Mouse (Mus musculus) mesoderm, embryonic 11.5 days (tissue): ENCODE data around the gene Mynn.
"Not testable (repeated sequence)": the region's sequence is repeated elsewhere in the genome, so short reads cannot be mapped to it uniquely, and the experiment has no call there.

Experiments
- DNase-seq: peaks from one replicate; pipeline ENCODE4 v3.0.0-alpha.2; 2012; ENCODE audit warnings: low read depth, low spot score

Mynn gene

DNA sequence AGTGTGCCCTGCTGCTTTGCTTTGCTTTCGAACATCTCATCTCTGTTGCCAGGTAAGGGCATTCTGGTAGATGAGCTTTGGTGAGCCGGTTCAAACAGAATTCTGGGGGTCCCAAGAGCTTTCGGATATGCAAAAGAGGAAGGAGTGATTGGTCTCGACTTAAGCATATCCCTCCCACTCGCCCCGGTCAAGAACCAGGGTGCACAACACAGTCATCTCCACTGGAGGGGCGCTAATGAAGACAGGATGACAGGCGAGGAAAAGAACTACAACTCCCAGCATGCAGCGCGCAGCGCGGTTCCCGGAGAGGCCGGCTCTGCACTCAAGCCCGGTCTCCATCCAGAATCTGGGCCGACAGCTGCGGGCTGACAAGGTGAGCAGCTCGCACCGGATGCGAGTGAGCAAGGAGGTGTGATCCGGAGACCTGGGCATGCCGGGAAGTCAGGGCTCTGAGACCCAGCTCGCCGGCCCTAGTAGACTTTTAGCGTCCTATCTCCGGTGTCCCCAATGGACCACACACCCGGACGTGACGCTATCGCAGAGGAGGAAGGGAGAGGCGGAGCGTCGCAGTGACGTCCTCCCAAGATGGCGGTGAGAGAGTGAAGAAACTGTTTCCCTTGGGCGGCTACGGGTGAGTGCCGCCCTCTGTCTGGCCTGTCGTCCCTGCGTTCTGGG lies at the start of gene Mynn:
Mynn (plus strand) TSS at position 1 of the 675 bp plus-strand sequence.
- DNase-seq, result peak; percentile 97

DNA sequence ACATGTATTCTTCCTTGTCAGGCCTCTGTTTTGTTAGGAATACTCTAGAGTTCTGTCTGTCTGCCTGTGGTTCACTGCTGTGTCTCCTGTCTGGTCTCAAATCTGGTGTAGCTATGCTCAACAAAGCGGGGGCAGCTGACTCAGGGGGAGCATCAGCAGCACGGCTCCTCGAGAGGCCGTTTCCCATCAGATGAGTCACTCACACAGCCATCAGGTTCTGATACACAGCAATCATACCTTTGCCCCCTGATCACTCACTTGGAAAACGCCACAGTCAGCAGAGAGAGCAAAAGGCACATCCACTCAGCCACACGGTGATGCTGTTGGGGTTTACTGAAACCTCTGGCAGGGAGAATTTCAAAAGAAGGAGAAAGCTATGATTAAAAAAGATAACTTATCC lies 48.1 kb upstream of the Mynn start:
- no peak for DNase-seq

DNA sequence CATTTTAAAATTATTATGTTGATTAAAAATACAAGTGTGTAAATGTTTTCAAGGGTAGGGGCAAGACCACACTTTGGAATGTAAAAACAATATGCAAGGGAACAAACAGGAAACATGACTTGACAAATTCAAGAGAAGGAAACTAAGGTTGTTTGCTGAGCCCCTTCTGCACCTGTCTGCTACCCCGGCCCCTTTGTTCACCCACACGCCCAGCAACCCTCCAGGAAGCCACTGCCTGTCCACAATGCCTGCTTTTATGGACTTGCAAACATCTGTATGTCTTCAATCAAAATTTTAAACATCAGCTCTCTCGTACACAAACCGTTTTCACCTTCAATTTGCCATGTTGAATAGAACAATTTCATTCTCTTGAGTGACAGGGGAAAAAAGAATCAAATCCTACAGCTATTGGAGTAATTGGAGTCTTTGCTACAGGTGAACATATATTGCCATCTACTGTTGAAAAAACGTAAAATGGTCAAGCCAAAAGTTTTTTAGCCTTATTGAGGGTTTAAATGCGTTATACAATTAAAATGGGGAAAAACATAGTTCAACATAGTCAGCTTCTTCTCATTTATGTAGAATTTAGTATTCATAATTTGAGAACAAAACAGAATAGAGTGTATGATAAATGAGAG lies 41.1 kb upstream of the Mynn start:
- DNase-seq, result no peak

GRCm38 (mm10) chr3:30566333-30566732 lies 35.5 kb upstream of the Mynn start:
- not testable (repeated sequence) for DNase-seq

- no peak for DNase-seq
Measured at GRCm38 (mm10) chr3:30573549-30573948, 28.3 kb upstream of the Mynn start.

GRCm38 (mm10) chr3:30588865-30589264 lies 13.0 kb upstream of the Mynn start:
- DNase-seq, result no peak

- DNase-seq, result peak; percentile 70
Measured at GRCm38 (mm10) chr3:30592418-30592853, 9.4 kb upstream of the Mynn start.

- DNase-seq, result peak; percentile 36
Measured at GRCm38 (mm10) chr3:30593719-30594485, 8.0 kb upstream of the Mynn start.

DNA sequence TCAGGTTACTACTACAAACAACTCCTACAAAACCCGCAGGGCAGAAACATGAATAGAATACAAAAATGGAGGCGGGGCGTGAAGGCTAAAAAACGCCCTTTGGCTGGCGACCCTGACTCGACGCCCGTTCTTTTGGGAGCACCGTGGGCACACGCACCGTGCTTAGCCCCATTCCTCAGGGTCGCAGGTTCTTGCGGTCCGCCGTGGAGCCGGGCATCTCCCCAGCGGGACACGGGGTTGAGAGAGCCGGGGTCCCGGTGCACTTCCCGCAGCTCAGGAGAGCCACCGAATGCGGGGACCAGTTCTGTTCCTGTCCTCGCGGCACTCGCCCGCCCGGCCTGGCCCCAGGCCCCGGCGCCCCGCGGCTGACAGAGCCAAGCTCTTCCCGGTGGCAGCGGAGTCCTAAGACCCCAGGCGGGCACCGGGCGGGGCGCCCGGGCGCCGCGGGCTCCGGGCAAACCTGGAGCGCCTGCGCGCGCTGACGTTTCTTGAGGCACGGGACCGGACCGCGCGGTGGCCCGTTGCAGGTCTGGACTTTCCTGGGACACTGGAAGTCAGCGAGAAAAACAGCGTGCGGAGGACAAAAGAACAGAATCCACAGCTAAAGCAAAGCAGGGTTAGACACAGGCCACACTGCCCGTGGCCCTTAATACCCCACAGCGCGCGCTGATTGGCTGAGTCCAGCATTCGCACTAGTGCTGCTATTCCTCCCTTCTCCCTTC lies 6.6 kb upstream of the Mynn start:
- peak; percentile 50 for DNase-seq

- no peak for DNase-seq
Measured at GRCm38 (mm10) chr3:30597271-30597670, 4.6 kb upstream of the Mynn start.

DNA sequence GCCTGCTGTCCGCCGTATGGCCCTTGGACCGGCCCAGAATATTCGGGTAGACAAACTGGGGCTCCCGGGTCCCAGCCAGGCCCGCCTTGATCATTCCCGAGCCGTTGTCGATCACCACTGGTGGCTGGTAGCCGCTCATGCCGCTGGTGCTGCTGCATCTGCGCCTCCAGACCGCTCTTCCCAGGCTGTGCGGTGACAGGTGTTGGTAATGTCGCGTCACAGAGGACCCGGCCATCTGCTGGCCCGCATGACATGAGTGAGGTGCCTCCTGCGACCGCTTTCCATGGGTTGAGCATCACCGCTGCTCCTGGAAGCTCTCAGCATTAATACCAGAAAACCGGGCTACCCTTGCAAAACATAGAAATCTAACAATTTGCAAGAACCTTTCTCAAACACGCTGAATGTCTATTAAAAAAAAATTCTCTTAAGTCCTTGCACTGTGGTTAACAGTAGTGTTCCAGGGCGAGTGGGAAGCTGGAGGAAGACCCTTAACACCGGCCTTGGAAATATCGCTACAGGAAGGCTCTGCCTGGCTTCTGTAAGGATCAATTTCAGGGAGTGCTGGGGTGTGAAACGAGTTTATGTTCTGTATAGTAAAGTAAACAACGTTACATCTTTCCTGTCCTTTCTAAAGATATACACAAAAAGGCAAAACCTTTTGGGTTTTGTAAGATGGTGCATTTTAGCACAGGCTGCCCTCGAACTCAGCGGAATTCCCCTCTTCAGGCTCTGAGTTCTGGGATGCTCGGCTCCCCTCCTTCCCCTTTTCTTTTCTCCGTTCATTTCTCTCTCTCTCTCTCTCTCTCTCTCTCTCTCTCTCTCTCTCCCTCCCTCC lies 1.9 kb upstream of the Mynn start, which contains the start of gene Actrt3:
Actrt3 (minus strand) TSS at position 229 of the 835 bp plus-strand sequence.
- DNase-seq, result peak; percentile 68

- peak; percentile 49 for DNase-seq
Measured at GRCm38 (mm10) chr3:30600717-30601116, 1.1 kb upstream of the Mynn start.

- peak; percentile 90 for DNase-seq
Measured at GRCm38 (mm10) chr3:30601175-30601574, 690 bp upstream of the Mynn start.

DNA sequence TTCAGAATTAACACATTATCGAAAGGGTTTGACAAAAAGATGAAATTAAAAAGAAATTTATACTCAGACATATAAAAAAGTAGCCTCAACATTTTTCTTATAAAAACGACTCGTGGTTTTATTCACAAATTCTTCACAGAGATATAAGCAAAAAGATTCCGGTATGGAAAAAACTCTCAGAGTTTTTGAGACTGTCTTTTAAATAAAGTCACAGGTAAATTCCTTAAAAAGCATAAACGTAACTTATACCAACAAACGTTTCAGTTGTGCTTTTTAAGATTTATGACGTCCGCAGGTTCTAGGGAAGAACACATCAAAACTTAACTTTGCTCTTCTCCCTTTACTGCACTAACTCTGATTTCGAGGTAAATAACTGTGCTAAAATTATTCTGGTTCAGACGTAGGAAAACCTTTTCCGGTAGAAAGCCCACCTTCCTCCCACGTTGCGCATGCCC lies 228 bp upstream of the Mynn start:
- DNase-seq, result no peak

GRCm38 (mm10) chr3:30602740-30603098 lies 854 bp downstream of the Mynn start:
- peak; percentile 81 for DNase-seq

- DNase-seq, result no peak
Measured at GRCm38 (mm10) chr3:30603256-30603655, 1.4 kb downstream of the Mynn start.

GRCm38 (mm10) chr3:30608999-30609398 lies 7.1 kb downstream of the Mynn start:
- DNase-seq, result no peak

DNA sequence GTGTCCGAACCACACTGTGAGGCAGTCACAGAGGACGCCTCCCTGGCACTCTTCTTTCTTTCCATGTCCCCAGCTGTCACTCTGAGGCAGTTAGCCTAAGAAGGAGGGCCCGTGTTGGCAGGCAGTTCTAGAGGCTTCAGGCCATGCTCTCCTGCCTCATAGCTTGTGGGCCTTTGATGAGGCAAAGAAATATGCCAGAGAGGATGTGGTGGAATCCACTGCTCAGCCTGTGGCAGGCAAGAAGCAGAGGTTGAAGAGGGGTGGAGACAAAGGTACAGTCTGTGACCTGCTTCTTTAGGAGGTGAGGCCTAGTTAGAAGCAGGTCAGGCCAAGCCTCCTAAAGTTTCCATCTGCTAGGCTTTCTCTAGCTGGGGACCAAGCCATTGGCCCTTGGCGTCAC lies 9.1 kb downstream of the Mynn start:
- DNase-seq, result no peak

DNA sequence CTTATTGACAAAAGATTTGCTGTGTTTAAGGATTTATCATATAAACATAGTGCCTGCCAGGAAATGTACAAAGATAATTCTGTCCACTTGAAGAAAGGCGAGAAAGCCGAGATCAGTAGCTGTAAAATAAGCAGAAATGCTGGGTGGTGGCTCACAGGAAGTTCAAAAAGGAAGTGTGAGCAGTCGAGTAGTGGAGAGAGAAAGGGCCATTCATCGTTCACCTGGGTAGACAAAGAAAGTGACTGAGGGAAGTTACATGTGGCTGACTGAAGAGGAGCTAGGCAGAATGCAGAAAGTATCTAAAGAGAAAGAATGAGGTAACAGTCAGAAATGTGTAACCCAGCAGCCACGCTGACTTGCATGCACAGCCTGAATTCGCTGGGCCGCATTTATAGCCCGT lies 18.3 kb downstream of the Mynn start:
- no peak for DNase-seq

DNA sequence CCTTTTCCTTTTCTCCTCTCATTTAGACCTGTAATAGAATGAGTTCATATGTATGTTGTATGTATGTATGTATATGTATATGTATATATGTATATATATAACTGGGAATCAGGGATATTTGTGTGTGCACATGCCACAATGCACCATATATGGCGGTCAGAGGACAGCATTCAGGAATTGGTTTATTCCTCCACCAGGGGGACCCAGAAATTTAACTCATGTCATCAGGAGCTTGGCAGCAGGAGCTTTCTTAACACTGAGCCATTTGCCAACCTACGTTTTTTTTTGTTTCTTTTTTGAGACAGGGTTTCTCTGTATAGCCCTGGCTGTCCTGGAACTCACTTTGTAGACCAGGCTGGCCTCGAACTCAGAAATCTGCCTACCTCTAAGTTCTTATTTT lies 31.8 kb downstream of the Mynn start:
- DNase-seq, result no peak

DNA sequence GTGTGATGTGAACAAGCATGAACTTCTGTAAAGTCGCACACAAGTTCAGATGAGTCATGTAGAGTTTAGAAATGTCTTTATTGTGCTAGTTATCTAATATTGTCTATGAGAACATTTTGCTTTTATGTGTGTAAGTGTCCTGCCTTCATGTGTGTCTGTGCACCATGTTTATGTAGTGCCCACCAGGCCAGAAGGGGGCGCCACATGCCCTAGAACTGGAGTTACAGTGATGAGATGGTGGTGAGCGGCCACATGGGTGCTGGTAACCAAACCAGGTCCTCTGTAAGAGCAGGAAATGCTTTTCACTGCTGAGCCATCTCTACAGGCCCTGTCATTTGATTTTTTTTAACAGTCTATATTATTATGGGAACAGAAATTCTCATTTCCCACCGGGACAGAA lies 33.8 kb downstream of the Mynn start:
- no peak for DNase-seq
